Mouse (Mus musculus) myocyte (in vitro differentiated cells): Measurements from ENCODE around the gene Kcnip2.

Experiments used
- POLR2A ChIP-seq: IDR thresholded peaks from one replicate; pipeline ENCODE4 v1.6.1; 2011; ENCODE audit warnings: low read depth, mild to moderate bottlenecking, control low read depth, moderate library complexity; ENCODE audit not compliant: insufficient read length
- TCF12 ChIP-seq: IDR thresholded peaks from one replicate; pipeline ENCODE4 v1.6.1; 2011; ENCODE audit warnings: mild to moderate bottlenecking, control low read depth; ENCODE audit not compliant: poor library complexity, insufficient read depth, severe bottlenecking

GRCm38 (mm10) chr19:45811028-45811674 is 4.7 kb downstream of the Kcnip2 start:
- TF ChIP-seq POLR2A: no peak
- no peak for TF ChIP-seq TCF12
